Mouse (Mus musculus) testis, adult 2 months (tissue): ENCODE data around the gene Capn5.

ENCODE experiments used
- CTCF ChIP-seq: fragments of 200-500 bp; IDR thresholded peaks from 2 replicates; pipeline ENCODE4 v1.5.1; 2012; ENCODE audit warnings: low read depth, mild to moderate bottlenecking, inconsistent platforms, low read length, moderate library complexity; ENCODE audit not compliant: control insufficient read depth, insufficient read depth, insufficient replicate concordance
- POLR2A ChIP-seq: fragments of 200-500 bp; IDR thresholded peaks from 2 replicates; pipeline ENCODE4 v1.6.1; 2012; ENCODE audit warnings: low read depth, mild to moderate bottlenecking, inconsistent platforms, low read length, moderate library complexity; ENCODE audit not compliant: control insufficient read depth

DNA sequence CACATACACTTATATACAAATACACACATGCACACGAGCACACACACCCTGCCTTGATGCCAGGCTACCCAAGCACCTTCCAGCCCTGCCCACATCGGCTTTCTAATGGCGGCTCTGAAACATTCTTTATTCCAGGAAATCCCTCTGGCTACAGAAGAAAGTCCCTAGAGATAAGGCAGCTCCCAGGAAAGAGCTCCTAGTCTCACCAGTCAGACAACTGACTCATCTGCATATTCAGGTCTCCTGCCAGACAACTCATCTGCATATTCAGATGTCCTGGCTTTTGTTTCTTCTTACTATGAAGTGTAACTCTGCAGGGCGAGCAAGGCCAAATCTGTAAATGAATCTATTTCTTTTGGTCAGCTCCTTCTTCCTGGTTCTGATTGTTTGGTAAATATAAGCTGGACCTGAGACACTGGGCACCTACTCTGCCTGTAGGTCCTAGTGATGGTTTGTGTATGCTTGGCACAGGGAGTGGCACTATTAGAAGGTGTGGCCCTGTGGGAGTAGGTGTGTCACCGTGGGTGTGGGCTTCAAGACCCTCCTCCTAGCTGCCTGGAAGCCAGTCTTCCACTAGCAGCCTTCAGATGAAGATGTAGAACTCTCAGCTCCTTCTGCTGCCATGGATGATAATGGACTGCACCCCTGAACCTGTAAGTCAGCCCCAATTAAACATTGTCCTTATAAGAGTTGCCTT is 20.3 kb downstream of the Capn5 start:
- TF ChIP-seq CTCF (no peak), POLR2A (no peak)
